Mouse (Mus musculus) CH12.LX (cell line): Measurements from ENCODE around the gene Ndufa8. TPM values are rescaled to one million over a fixed set of nuclear protein-coding genes. Genes with fewer than 3 reads are reported as not detected.

Source experiments
- DNase-seq: peaks from one replicate; pipeline ENCODE4 v3.0.0-alpha.2; 2013; ENCODE audit errors: extremely low read depth
- H3K27ac ChIP-seq: 2 replicates; pipeline ENCODE4 v1.5.1; 2012; ENCODE audit warnings: low read depth, mild to moderate bottlenecking, control low read depth, moderate library complexity; ENCODE audit not compliant: insufficient read depth
- H3K27me3 ChIP-seq: replicated peaks from 2 replicates; pipeline ENCODE3; 2012; ENCODE audit warnings: inconsistent platforms
- H3K36me3 ChIP-seq, 2 experiments: replicated peaks in 1 of 2; 2 replicates each; pipeline versions ENCODE3 to v1.6.1; 2012; ENCODE audit warnings: inconsistent platforms in 1 of 2, low read length in 1 of 2, mild to moderate bottlenecking in 1 of 2, mixed read lengths in 1 of 2, moderate library complexity in 1 of 2; ENCODE audit not compliant: control insufficient read depth in 1 of 2, insufficient read depth in 1 of 2
- H3K4me1 ChIP-seq, 2 experiments: 2 replicates each; pipeline ENCODE4 v1.6.1; 2012; ENCODE audit warnings: inconsistent platforms in 1 of 2, moderate library complexity in 1 of 2; ENCODE audit not compliant: insufficient read depth in 2 of 2, control insufficient read depth in 1 of 2
- H3K4me2 ChIP-seq: 2 replicates; pipeline ENCODE4 v1.6.1; 2012; ENCODE audit warnings: low read depth, mild to moderate bottlenecking, control low read depth; ENCODE audit not compliant: poor library complexity, insufficient read depth, severe bottlenecking
- H3K4me3 ChIP-seq, 3 experiments: fragments of 150-350 bp in 1 of 3; sonication (generic) in 1 of 3; replicated peaks in 1 of 3; 2 replicates each; pipeline versions ENCODE3 to v1.5.1; 2011 to 2012; ENCODE audit warnings: low read depth in 2 of 3, low read length in 2 of 3, mild to moderate bottlenecking in 2 of 3, moderate library complexity in 2 of 3, control low read depth in 1 of 3, improper control_type of control experiment in 1 of 3, inconsistent platforms in 1 of 3, mixed read lengths in 1 of 3; ENCODE audit not compliant: poor library complexity in 1 of 3
- H3K79me2 ChIP-seq: replicated peaks from 2 replicates; pipeline ENCODE4 v1.6.1; 2012; ENCODE audit warnings: mild to moderate bottlenecking, moderate library complexity; ENCODE audit not compliant: control insufficient read depth, poor library complexity, insufficient read depth, severe bottlenecking; ENCODE audit errors: extremely low read depth
- H3K9ac ChIP-seq: 2 replicates; pipeline ENCODE4 v1.6.1; 2012; ENCODE audit warnings: low read depth, mild to moderate bottlenecking, control low read depth, moderate library complexity; ENCODE audit not compliant: insufficient read depth
- H3K9me3 ChIP-seq: replicated peaks from 2 replicates; pipeline ENCODE3; 2012; ENCODE audit warnings: low read length, inconsistent platforms, mixed read lengths
- BHLHE40 ChIP-seq: IDR thresholded peaks from 2 replicates; pipeline ENCODE4 v1.6.1; 2011; ENCODE audit warnings: mild to moderate bottlenecking, low read depth, low read length, improper control_type of control experiment
- ELF1 ChIP-seq: IDR thresholded peaks from 2 replicates; pipeline ENCODE4 v1.6.1; 2014; ENCODE audit warnings: low read depth, mild to moderate bottlenecking, inconsistent platforms, low read length, improper control_type of control experiment
- EP300 ChIP-seq: IDR thresholded peaks from 2 replicates; pipeline ENCODE4 v1.6.1; 2011; ENCODE audit warnings: low read length, improper control_type of control experiment
- MAFK ChIP-seq: IDR thresholded peaks from 2 replicates; pipeline ENCODE4 v1.6.1; 2011; ENCODE audit warnings: low read length, improper control_type of control experiment; ENCODE audit not compliant: insufficient replicate concordance
- MAX ChIP-seq: IDR thresholded peaks from 2 replicates; pipeline ENCODE4 v1.6.1; 2011; ENCODE audit warnings: low read length, improper control_type of control experiment
- MAZ ChIP-seq: IDR thresholded peaks from 2 replicates; pipeline ENCODE4 v1.6.1; 2012; ENCODE audit warnings: low read depth, mild to moderate bottlenecking, inconsistent platforms, low read length, improper control_type of control experiment, moderate library complexity
- MXI1 ChIP-seq: IDR thresholded peaks from 2 replicates; pipeline ENCODE4 v1.6.1; 2011; ENCODE audit warnings: mild to moderate bottlenecking, low read depth, low read length, improper control_type of control experiment
- MYC ChIP-seq: IDR thresholded peaks from 2 replicates; pipeline ENCODE4 v1.6.1; 2011; ENCODE audit warnings: low read depth, mild to moderate bottlenecking, improper control_type of control experiment, low read length
- PAX5 ChIP-seq: IDR thresholded peaks from 2 replicates; pipeline ENCODE4 v1.6.1; 2012; ENCODE audit warnings: low read length, inconsistent platforms, mixed read lengths
- POLR2A ChIP-seq: IDR thresholded peaks from 2 replicates; pipeline ENCODE4 v1.6.1; 2011; ENCODE audit warnings: low read depth, mild to moderate bottlenecking, improper control_type of control experiment, low read length
- RAD21 ChIP-seq: IDR thresholded peaks from 2 replicates; pipeline ENCODE4 v1.6.1; 2011; ENCODE audit warnings: low read depth, mild to moderate bottlenecking, low read length, improper control_type of control experiment, moderate library complexity
- TCF12 ChIP-seq: IDR thresholded peaks from 2 replicates; pipeline ENCODE4 v1.6.1; 2014; ENCODE audit warnings: low read depth, mild to moderate bottlenecking, inconsistent platforms, low read length, improper control_type of control experiment
- UBTF ChIP-seq: IDR thresholded peaks from 2 replicates; pipeline ENCODE4 v1.6.1; 2012; ENCODE audit warnings: low read depth, mild to moderate bottlenecking, inconsistent platforms, low read length, improper control_type of control experiment, moderate library complexity
- USF2 ChIP-seq: conservative IDR thresholded peaks from 2 replicates; pipeline ENCODE4 v1.6.1; 2011; ENCODE audit warnings: low read depth, low read length, improper control_type of control experiment
- ZC3H11A ChIP-seq: IDR thresholded peaks from 2 replicates; pipeline ENCODE4 v1.6.1; 2012; ENCODE audit warnings: low read depth, mild to moderate bottlenecking, inconsistent platforms, low read length, improper control_type of control experiment
- ZMIZ1 ChIP-seq: IDR thresholded peaks from 2 replicates; pipeline ENCODE4 v1.6.1; 2012; ENCODE audit warnings: low read depth, mild to moderate bottlenecking, inconsistent platforms, low read length, improper control_type of control experiment
- ZNF384 ChIP-seq: IDR thresholded peaks from 2 replicates; pipeline ENCODE4 v1.6.1; 2012; ENCODE audit warnings: low read depth, low read length, improper control_type of control experiment, inconsistent platforms
- dilution Hi-C: fragments of 300-500 bp; cut with MboI; formaldehyde crosslinking; loops from 2 replicates; pipeline ENCODE4 v1.14.3; 2020; ENCODE audit warnings: low sequenced_read_pairs; ENCODE audit not compliant: extremely low pct_unique_long_range_greater_than_20kb, extremely low pct_ligation_motif_present
- in situ Hi-C: fragments of 300-500 bp; cut with MboI; formaldehyde crosslinking; loops from 3 replicates; pipeline ENCODE4 v1.14.3; 2019; ENCODE audit warnings: low sequenced_read_pairs, low pct_ligation_motif_present, low pct_unique_long_range_greater_than_20kb, mixed read lengths
- polyA plus RNA-seq: library from polyadenylated mRNA; unstranded; fragments of >175 nt; gene quantifications from 2 replicates; pipeline ENCODE4 v1.2.1, GENCODE M21; 2012; ENCODE audit warnings: low read depth; ENCODE audit not compliant: insufficient read length
- total RNA-seq, 2 experiments: library from RNA; depleted of rRNA; stranded (reverse); fragments of 300-350 nt in 1 of 2; fragments of >200 nt in 1 of 2; gene quantifications; 2 replicates each; pipeline ENCODE4 v1.2.3; 2012 to 2014

The Ndufa8 gene
- total and polyA plus RNA-seq, 3 experiments = 111 to 179 (median 119) TPM

GRCm38 (mm10) chr2:36061409-36061808 lies 12.2 kb upstream of the Ndufa8 start:
- Histone ChIP-seq H3K79me2 (no peaks in the 10 kb centered on the region), H3K27me3 (peaks cover 9% of the 10 kb centered on the region)
- in situ Hi-C loops = no loop called here
- TF ChIP-seq ZNF384 (no peak), MAX (no peak), MAFK (no peak), ELF1 (no peak), POLR2A (no peak), RAD21 (no peak), PAX5 (no peak), ZMIZ1 (no peak), TCF12 (no peak), EP300 (no peak), UBTF (no peak), MXI1 (no peak)
- TF ChIP-seq, all 38 proteins: peak for 0
- Histone ChIP-seq H3K36me3 (no peaks in the 10 kb centered on the region), H3K27ac (no peak overlapping the region), H3K4me3 (no peak overlapping the region), H3K4me1 (no peaks in the 10 kb centered on the region), H3K4me2 (no peak overlapping the region), H3K9ac (no peak overlapping the region), H3K9me3 (no peaks in the 10 kb centered on the region)
- dilution Hi-C loops = no loop called here
- no peak for DNase-seq

- no peaks in the 10 kb centered on the region for H3K79me2 ChIP-seq
- peaks cover 22% of the 10 kb centered on the region for H3K27me3 ChIP-seq
- no peaks in the 10 kb centered on the region for H3K4me1 ChIP-seq
- H3K4me3 ChIP-seq = no peak overlapping the region
- H3K9ac ChIP-seq = no peak overlapping the region
- H3K27ac ChIP-seq = no peak overlapping the region
- TF ChIP-seq MAZ = no peak
- TF ChIP-seq ZC3H11A = no peak
- TF ChIP-seq BHLHE40 = no peak
- TF ChIP-seq EP300 = no peak
- no peak for TF ChIP-seq USF2
- TF ChIP-seq MYC = no peak
- H3K36me3 ChIP-seq = no peaks in the 10 kb centered on the region
- in situ Hi-C loops = no loop called here
- no peak for DNase-seq
- H3K4me2 ChIP-seq = no peak overlapping the region
- dilution Hi-C loops = no loop called here
- no peaks in the 10 kb centered on the region for H3K9me3 ChIP-seq
Measured at GRCm38 (mm10) chr2:36056248-36056647, 7.0 kb upstream of the Ndufa8 start.
